Mouse (Mus musculus) kidney, postnatal 4 days (tissue): ENCODE measurements around the gene Bmp6.

Experiments used
- DNase-seq, 2 experiments: peaks; one replicate each; pipeline ENCODE4 v3.0.0; 2021; ENCODE audit warnings: mixed read lengths in 2 of 2

Gene Bmp6

GRCm38 (mm10) chr13:38354284-38354683 is 9.4 kb downstream of the Bmp6 start:
- no peak for DNase-seq

GRCm38 (mm10) chr13:38359045-38359444 is 14.1 kb downstream of the Bmp6 start:
- DNase-seq = no peak

- no peak for DNase-seq
Measured at GRCm38 (mm10) chr13:38362751-38363150, 17.8 kb downstream of the Bmp6 start.

GRCm38 (mm10) chr13:38363869-38364268 is 19.0 kb downstream of the Bmp6 start:
- DNase-seq = no peak

- DNase-seq = peak; percentile 47 to 63
Measured at GRCm38 (mm10) chr13:38369624-38370023, 24.7 kb downstream of the Bmp6 start.

- no peak for DNase-seq
Measured at GRCm38 (mm10) chr13:38376071-38376470, 31.2 kb downstream of the Bmp6 start.

GRCm38 (mm10) chr13:38377355-38377754 is 32.4 kb downstream of the Bmp6 start:
- DNase-seq = no peak

GRCm38 (mm10) chr13:38379806-38380205 is 34.9 kb downstream of the Bmp6 start:
- DNase-seq = no peak

GRCm38 (mm10) chr13:38386035-38386559 is 41.2 kb downstream of the Bmp6 start:
- DNase-seq = no peak

GRCm38 (mm10) chr13:38387453-38388040 is 42.6 kb downstream of the Bmp6 start:
- DNase-seq = peak; percentile 24 to 50

- peak in 1 of 2 experiments; percentile 33 for DNase-seq
Measured at GRCm38 (mm10) chr13:38393444-38393843, 48.5 kb downstream of the Bmp6 start.

- no peak for DNase-seq
Measured at GRCm38 (mm10) chr13:38395026-38395425, 50.1 kb downstream of the Bmp6 start.

- DNase-seq = no peak
Measured at GRCm38 (mm10) chr13:38397007-38397545, 52.2 kb downstream of the Bmp6 start.

GRCm38 (mm10) chr13:38398658-38399057 is 53.8 kb downstream of the Bmp6 start:
- DNase-seq = no peak

GRCm38 (mm10) chr13:38400662-38401061 is 55.8 kb downstream of the Bmp6 start:
- DNase-seq = no peak

- DNase-seq = peak; percentile 27 to 43
Measured at GRCm38 (mm10) chr13:38407611-38408315, 62.9 kb downstream of the Bmp6 start.

- peak; percentile 36 to 46 for DNase-seq
Measured at GRCm38 (mm10) chr13:38408636-38409035, 63.7 kb downstream of the Bmp6 start.

- DNase-seq = peak; percentile 63 to 75
Measured at GRCm38 (mm10) chr13:38410322-38410865, 65.5 kb downstream of the Bmp6 start.

GRCm38 (mm10) chr13:38419781-38420180 is 74.9 kb downstream of the Bmp6 start:
- DNase-seq = no peak

- no peak for DNase-seq
Measured at GRCm38 (mm10) chr13:38422491-38422890, 77.6 kb downstream of the Bmp6 start.

GRCm38 (mm10) chr13:38425294-38425693 is 80.4 kb downstream of the Bmp6 start:
- DNase-seq = no peak

GRCm38 (mm10) chr13:38429671-38430070 is 84.8 kb downstream of the Bmp6 start:
- peak; percentile 49 to 71 for DNase-seq

- peak in 1 of 2 experiments; percentile 18 for DNase-seq
Measured at GRCm38 (mm10) chr13:38430075-38430474, 85.2 kb downstream of the Bmp6 start.

- no peak for DNase-seq
Measured at GRCm38 (mm10) chr13:38434831-38435230, 89.9 kb downstream of the Bmp6 start.
